Mouse (Mus musculus): Measurements from ENCODE around the gene Phactr4.

GRCm38 (mm10) chr4:132421556-132421922 is 750 bp downstream of the Phactr4 start:
- TF ChIP-seq CTCF (IDR thresholded peaks at IDR 0.05; ENCODE audit: control insufficient read depth, insufficient read depth, insufficient read length) (no peak), MAX (IDR thresholded peaks at IDR 0.05) (no peak)
